Mouse (Mus musculus) heart, adult 18-20 months (tissue): ENCODE data around the gene Haspin. TPM values are rescaled to one million over a fixed set of nuclear protein-coding genes. Genes with fewer than 3 reads are reported as not detected.

Source experiments
- DNase-seq, 2 experiments: peaks; one replicate each; pipeline ENCODE4 v3.0.0; 2021 to 2022; ENCODE audit warnings: mixed read lengths in 1 of 2
- long read RNA-seq, 2 experiments: library from polyadenylated mRNA; stranded (forward); transcript quantifications; one replicate each; pipeline ENCODE4 v2.0.0; 2021
- total RNA-seq, 2 experiments: library from RNA; stranded (reverse); gene quantifications; 2 replicates each; pipeline ENCODE4 v1.2.3; 2021

The Haspin gene
- total RNA-seq: under 1 TPM; 0.12 to 0.21 TPM
- long read RNA-seq, experiment 1: 0 reads
- long read RNA-seq, experiment 2: 0 reads

DNA sequence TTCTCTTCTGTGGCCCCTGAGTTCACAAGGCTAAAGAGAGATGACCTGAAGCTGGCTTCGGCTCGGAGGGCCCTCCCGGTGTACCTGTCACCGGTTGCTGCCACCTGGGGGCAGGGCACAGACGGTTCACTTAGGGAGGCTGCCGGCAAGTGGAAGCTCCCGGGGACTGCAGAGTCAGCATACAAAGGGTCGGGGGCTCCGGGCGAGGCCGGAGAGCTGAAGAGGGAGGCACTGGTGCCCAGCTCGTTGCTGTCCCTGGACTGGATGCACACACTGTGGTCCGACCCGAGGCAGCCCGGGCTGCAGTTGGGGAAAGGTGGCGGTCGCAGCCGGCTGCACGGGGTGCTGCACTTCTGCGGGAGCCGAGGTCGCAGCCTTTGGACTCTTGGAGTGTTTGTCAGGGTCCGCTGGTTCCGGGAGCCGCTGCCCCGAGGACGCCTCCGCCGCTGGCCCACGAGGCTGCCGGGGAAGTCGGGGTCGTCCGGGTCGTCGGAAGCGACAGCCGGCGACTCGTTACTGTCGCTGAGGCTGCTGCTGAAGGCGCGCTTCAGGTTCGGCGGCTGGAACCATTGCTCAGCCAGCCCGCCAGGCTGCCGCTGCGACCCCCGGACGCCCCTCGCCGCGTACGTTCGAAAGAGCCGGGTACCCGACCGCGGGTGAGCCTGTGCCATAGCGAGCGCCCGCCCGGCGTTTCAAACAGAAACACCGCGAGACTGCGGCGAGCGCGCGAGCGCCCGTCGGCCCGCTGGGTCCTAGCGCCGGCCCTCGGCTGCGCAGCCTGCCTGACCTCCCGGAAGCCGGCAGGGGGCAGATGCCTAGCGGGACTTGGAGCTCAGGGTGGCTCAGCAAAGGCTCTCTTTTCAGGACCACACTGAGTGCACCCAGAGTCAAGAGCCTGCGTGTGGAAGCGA lies at the start of gene Haspin:
Gene Haspin (minus strand): TSS at position 704 of the 911 bp plus-strand sequence.
- peak; percentile 92 to 95 for DNase-seq

DNA sequence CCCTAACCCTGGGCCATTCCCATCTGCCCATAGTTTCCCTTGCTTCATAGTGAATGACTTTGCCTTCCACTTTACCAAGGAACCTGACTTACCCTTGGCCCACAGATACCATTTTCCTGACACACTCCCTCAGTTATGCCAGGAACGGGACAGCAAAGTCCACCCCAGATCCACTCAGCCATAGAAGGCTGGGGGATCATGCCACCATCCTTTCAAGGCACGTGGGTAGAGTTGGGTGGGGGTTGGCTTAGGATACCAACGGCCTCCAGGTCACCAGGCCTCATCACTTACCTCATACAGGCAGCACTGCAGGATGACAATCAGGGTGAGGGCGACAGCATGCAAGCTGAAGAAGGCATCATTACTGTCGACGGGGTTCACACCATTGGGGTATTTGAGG lies 49.1 kb upstream of the Haspin start:
- no peak for DNase-seq

DNA sequence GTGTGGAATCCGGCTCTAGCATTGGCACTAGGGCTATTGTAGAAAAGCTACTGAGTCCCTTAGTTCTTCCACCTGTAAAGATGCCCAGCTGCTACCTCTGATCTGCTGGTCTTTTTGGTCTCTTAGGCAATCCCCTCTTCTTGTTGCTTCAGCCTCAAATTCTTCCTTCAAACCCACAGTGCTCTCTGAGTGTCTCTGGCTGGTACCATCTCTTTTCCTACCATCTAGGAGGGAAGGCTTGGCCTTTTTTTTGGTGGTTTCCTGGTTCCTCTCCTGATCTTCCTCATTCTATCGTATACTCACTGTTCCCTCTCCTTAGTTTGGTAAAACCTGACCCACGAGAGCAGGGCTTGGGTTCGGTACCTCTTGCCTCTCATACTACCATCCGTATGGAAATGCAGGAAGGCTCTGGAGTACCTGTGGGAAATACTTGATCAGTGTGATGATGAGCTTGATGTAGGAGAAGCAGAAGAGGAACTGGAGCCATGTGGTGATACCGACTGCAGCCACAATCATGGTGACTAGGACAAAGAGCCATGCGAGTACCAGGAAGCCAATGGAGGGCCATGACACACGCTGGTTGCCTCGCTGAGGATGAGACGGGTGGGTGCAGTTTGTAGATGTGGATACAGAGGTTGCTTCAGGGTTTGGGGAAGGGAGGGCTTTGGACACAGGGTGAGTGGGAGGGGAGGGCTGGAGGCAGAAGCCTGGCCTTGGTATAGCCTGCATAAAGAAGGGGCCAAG lies 48.0 kb upstream of the Haspin start:
- no peak for DNase-seq

DNA sequence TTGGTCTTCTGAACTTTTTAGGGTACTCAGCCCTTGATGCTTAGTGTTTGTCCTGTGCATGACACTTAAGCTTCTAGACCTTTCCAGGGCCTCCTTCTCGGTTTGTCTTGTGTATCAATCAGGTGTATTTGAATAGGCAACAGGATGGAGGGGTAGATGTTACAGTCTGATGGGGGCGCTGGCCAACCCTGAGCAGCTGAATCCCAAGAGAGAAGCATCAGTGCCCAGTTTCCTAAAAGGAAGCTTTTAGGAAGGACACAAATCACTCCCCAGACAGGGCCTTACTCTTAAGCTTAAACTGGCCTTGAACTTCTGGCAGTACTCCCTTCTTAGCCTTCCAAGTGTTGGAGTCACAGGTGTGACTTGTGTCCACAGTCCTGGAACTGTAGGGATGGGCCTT lies 39.8 kb upstream of the Haspin start:
- peak in 1 of 2 experiments; percentile 26 for DNase-seq

DNA sequence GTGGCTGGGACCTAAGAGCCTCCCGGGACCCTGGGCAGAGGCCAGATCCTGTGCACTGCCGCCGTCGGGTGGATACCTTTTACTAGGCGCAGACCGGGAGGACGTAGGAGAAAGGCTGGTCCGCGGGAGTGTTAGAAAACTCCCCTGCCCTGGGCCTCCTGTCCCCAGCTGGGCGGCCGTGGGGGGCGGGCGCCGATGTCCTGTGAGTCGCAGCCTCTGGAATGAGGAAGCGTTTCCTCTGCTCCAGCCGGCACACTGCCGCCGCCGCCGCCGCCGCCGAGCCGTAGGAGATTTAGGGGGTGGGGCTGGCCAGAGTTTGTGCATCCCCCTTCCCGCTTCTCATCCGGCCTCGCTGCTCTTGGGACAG lies 39.4 kb upstream of the Haspin start:
- peak; percentile 86 to 90 for DNase-seq

DNA sequence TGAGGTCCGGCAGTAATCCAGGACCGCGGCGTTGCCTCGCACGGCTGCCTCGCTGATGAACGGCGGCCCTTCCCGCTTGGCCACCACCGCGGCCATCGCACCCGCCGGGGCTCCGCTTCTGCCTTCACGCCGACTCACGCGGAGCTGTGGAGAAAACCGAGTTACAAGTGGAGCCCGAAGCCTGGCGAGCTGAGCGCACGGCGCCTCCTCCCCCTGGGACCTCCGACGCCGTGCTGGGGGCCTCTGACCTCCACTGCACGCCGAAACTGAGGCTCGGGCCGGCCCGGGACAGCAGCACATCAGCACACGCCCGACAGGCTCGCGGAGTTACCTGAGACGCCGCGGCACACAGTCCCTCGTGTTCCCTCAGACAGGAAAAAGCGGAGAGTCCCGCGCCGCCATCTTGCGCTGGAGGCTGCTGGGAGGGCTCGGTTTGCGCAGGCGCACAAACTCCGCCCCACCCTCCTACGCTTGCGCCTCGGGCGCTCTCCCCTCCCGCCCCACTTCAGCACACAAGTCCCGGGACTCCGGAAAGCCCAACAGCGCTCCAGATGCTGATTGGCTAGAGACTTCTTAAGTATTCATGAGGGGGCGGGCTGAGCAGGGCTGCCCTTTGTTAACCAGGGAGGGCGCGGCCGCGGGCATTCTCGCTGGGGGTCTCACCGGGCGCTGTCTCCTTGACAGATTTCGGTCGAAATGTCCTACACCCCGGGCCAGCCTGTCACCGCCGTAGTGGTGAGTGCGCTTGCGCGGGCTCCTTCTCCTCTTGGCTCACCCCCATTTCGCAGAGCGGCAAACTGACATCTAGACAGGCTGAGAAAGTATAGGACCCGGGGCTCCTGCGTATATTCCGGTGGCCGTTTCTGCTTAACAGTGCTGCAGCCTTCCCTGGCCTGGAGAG lies 38.8 kb upstream of the Haspin start, which contains the start of the genes Emc6 and Tax1bp3:
Gene Emc6 (minus strand): TSS at position 430 of the 901 bp plus-strand sequence.
Gene Tax1bp3 (plus strand): TSS at position 476 of the 901 bp plus-strand sequence.
- peak; percentile 96 to 98 for DNase-seq

DNA sequence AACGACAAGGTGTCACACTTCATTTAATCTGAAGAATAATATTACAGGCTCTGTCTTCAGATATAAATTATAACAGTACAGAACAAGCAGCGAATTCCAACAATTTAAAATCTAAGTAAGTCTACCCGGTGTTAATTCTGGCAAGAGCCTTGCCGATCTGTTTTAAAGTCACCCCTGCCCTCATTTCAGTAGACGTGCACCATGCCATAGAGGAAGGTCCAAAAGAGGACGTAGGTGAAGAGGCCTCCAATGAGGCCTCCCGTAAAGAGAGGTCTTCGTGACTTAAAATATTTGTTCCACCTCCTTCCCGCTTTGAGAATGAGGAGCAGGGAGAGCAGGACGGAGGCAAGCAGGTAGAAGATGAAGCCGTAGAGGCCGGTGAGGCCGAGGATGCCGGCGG lies 38.1 kb upstream of the Haspin start:
- DNase-seq: no peak

DNA sequence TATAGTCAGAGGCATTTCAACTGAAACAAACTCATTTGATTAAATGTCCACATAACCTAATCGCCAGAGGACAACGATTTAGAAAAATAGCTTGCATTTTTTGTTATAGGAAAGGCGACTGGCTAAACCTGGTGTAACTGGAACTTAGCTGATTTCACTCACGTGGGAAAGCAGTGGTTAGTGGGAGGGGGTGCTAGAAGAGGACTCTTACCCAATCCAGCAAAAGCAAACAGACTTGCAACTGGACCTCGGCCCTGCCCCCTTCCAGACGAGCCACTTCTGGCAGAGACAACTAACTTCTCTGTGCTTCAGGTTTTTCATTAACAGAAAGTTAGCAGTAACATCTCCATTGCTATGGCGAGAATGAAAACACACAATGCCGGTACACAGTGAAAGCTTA lies 37.5 kb upstream of the Haspin start:
- no peak for DNase-seq

DNA sequence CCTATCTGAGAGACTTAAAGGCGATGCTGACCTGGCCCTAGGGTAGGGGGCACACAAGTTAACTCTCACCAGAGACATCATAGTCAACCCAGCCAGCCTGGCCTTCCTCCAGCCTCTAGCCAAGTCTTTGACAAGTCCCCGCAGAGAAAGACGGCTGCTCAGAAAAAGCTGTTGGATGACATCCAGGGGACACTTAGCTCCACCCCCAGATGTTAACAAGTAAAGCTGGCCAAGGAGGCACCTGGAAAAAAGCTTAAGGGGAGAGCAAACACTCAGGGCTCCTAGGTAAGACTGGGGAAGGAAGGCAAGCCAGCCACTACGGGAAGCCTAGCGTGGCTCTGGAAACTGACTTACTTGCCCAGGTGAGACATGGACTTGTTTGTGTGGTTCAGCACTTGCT lies 34.1 kb upstream of the Haspin start:
- DNase-seq: peak; percentile 75 to 87

DNA sequence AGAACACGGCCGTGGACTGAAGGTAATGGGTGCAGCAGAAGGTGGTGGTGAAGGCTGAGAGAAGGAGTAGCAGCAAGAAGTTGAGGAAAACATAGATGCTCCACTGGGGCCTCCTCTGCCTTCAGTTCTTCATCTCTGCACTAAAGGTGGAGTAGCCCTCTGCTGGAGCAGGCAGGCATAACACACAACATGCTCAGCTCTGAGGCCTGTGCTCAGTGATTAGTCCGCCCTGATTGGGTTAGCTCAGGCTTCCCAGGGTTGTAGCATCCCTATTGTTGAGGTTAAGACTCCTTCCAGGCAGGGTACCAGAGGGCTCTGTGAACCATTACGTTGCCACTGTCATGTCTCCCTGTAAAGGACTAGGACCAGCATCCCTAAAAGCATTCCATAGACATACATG lies 31.1 kb upstream of the Haspin start:
- peak; percentile 34 to 72 for DNase-seq

DNA sequence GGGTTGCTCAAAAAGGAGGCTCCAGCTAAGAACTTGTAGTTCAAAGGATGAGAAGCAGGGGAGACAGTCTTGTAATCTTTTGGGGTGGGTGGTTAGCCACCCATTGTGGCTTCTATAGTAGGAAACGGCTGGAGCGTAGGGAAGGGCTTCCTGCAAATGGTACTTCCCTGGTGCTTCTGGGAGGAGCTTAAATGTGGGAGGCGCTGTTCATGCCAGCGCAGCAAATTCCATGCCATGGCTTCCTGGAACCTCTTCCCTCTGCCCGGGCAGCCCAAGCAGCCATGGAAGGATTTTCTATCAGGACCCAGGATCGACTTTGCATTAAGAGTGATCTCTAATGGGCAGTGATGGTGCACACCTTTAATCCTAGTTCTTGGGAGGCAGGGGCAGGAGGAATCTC lies 30.5 kb upstream of the Haspin start:
- DNase-seq: no peak

DNA sequence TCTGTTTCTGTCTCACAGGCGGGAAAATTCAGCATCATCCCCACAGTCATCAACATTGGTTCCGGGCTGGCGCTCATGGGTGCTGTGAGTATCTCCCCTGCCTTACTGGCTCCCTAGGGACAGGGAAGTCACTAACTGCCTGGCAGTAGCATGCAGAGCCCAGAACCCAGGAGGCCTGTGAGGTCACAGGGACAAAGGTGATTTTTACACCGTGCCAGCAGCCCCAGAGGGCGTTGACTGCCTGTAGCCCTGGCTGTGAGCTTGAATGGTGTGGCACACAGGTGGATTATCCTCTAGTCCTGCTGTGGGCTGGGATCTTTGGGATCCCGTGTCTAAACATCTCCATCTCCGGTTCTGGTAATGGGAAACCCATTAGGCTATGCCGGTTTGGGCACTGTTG lies 30.0 kb upstream of the Haspin start:
- DNase-seq: no peak

DNA sequence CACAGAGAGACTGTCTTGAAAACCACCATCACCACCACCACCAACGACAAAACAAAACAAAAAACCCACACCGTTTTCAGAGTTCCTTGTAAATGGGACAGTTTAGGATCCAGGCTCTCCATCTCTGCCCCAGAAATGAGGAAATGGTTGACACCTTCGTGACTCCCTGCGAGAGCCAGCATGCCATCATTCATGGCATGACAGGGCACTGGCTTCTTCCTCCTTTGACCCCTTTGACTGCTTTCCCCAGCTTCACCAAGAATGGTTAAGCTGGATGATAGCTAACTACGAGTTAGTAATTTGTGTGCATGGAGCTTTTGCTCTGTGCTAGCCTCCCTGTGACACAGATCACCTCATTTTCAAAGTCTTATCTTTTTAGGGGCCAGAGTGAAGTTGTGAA lies 24.2 kb upstream of the Haspin start:
- no peak for DNase-seq

DNA sequence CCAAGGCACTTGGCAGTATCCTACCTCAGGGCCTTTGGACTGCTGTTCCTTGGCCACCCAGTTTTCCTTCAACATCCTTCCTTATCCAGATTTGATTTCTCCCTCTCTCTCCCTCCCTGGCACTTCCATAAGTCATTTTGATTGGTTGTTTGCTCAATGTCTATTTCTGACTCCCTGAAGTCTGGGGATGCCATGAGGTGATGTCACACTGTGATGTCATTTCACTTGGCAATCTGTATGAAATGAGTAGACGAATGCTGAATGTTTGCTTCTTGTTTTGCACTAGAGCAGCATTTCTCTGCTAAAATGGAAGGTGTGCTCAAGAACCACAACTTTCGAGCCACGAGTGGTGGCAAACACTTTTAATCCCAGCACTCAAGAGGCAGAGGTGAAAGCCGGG lies 23.5 kb upstream of the Haspin start:
- no peak for DNase-seq

DNA sequence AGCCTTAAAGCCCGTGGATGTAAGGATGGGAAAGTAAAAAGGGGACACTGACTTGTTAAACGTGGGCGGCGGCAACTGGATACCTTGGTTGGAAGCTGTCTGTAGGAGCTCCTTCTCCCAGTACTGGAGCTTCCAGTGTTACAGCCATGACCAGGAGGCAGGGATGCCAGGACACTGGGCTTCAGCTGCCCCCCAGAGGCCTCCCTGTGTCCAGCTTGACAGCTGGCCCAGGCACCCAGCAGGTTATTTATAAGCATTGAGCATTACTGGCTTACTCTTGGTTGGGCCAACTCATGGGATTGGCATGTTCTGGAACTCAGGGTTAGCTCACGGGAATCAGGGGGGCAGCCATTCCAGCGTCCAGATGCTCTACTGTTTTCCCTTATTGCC lies 22.7 kb upstream of the Haspin start:
- DNase-seq: peak; percentile 72 to 86

DNA sequence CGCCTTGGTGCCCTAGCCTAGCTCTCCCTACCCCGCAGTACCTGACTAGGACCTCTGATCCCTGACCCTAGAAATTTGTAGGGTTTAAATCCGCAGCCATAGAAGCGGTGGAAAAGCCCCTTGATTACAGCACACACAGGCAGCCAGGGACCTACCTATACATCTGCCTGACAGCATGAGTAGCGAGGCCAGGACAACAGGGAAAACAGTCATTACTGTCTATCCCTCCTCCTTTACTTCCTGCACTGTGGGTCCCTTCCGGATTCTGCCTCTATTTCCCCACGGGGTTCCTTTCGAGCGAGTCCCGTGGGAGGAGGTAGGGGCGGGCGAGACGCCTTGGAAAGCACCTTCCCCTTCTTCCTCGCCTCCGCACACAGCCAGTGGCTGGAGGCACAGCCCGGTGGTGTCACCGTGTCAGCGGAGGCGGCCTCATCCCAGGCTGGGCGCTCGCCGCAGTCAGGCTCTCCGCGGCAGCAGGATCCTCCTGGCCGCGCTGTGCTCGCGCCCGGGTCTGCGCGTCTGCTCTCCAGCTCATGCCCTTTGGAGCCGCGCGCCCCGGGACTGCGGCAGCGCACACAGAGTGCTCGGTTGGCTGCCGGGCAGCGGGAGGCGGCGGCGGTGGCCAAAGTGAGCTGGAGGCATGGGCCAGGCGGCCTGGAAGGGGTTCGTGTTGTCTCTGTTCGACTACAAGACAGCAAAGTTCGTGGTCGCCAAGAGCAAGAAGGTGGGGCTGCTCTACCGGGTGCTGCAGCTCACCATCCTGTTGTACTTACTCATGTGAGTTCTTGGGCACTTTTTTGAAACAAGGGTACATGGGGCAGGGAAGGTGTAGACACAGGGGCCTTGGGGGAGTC lies 22.1 kb upstream of the Haspin start, which contains the start of gene P2rx5:
Gene P2rx5 (plus strand): TSS at position 465 of the 854 bp plus-strand sequence.
- DNase-seq: peak in 1 of 2 experiments; percentile 52

DNA sequence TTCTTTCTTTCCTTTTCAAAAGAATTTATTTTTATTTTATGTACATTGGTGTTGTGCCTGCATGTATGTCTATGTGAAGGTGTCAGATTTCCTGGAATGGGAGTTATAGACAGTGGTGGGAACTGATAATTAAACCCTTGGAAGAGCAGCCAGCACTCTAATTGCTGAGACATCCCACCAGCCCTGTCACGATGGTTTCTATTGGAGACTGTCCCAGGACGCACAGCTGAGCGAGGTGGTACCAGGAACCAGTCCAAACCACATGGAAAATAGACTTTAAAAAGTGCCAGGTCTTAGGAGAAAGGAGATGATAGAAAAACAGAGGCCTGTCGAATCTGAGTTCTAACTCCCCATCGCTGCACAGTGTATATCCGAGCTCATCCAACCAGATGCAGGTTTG lies 17.0 kb upstream of the Haspin start:
- no peak for DNase-seq

DNA sequence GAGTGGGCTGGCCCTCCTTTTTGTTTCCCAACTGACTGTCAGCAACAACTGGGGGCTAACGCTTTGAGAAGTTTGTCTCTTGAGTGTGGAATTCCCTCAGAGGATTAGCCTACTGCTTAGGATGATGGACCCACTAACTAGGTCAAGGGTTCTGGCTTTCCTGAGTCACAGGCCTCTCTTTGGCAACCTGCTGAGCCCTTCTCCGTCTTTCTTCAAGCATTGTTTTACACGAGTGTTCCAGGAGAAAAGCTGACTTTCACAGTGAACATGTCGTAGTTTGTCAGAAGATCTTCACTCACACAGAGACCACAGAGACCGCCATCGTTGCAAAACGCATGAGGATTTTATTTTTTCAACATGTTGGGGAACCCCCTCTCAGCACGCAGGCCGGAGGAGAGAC lies 10.1 kb upstream of the Haspin start:
- DNase-seq: no peak

DNA sequence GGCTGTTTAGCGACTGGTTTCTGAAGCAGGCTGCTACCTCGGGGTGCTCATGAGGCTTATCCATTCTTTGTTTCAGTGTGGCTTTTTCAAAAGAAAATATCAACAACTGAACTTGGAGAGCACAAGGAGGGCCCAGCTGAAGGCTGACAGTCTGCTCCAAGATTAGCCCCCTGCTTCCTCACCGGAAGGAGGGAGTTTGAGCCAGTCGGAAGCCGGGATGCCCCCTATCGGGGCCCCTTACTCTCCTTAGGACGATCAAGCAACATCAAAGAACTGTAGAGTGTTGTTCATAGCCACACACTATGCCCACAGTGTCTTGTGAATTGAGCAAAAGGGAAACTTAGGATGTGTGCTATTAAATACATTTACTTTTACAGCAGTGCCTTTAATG lies 8.9 kb upstream of the Haspin start:
- no peak for DNase-seq

DNA sequence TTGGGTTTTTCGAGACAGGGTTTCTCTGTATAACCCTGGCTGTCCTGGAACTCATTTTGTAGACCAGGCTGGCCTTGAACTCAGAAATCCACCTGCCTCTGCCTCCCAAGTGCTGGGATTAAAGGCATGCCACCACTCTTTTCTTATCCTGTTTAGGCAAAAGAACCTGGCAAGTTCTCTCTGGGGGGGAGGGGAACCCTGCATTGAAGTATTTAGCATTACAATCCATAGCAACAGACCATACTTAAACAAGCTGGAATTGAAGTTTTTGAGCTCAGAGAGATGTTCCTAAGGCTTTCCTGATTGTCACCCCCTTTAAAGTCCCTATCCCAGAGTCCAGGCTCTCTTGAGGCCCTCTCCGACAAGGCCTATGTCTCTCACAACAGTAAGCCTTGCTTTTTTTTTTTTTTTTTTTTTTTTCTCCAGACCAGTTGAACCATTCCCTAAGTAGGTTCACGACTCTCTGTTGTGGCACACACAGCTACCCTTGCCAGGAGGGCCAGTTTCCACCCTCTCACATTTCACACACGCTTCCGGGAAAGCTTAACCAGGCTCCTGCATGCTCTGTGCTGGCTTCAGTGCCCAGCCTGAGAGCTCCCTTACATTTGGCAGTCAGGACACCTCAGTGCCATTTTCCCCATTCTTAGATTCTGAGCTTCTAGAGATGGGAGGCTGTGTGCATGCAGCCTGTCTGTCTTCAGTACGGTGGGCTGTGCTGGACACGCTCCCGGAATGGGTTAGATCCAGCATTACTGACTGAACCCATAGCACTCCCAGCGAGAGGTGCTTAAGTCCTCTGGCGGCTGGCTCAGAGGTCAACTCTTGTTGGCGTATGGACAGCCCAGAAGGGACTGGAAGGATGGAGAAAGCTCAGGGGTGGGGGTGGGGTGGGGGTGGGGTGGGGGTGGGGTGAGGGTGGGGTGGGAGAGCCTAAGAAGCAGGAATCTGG lies 8.2 kb upstream of the Haspin start:
- no peak for DNase-seq
